Mouse (Mus musculus) liver (tissue): ENCODE results near the gene Meis1.

Source experiments
- DNase-seq: peaks from one replicate; pipeline ENCODE4 v3.0.0-alpha.2; 2020; ENCODE audit warnings: mixed read lengths

Gene Meis1

DNA sequence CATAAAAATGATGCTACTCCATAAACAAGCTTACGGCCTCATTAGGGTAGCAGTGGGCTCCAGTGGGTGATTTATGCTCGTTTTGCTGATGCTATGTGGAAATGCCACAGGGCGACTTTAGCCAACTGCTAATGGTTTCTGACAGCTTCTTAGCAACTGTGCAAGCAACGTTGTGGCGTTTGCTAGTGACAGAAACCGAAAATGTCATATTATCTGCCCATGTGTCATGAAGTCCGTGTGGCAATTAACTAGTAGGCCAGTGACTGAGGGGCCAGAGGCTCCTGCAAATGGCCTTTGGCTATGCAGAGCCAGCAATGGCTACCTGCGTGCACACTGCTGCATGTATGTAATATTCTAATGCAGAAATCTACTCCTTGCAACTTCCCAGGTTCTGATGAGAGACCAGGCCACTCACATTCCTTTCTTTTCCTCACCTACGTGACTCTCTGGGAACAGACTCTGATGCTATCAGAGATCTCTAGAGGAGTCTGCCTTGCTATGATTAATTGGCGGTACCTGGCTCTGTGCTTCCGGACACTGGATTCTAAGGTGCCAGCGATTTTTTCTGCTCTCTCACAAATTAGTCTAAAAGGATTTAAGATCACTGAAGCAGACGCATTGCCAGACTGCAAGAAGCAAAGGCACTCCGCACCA lies 73.7 kb downstream of the Meis1 start:
- no peak for DNase-seq

DNA sequence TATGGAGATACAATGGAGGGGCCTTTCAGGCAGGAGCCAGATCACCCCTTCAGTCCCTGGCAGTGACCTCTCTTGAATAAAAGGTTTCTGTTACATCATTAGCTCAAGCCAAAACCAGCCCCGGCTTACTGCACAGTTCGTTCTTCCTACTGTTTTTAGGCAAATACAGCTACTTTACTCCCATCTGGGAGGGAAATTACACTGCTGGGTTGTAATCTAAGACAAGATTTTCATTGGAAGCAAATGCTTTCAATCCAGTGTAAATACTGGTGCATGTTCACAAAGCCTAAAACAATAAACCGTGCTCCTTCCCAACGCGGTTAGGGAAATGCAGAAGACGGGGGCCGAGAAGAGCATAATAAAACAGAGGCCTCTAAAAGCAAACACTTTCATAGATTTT lies 74.6 kb downstream of the Meis1 start:
- DNase-seq = no peak

DNA sequence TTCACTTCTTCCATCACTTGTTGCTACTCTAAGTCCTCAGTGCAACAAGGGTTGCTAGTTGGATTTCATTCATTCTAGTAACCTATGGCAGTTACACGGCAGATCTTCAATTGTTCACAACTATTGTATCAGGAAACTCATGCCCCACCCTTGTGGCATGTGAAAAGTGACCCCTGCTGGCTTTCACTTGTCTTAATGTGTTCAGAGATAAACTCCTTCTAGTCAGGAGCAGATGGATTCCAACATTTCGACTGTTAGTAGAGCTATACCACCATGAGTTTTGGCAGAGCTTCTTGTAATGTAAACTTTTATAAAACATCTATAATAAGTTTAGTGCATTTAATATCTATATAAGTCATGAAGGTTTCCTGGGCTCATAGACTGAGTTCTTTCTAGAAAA lies 75.8 kb downstream of the Meis1 start:
- DNase-seq = no peak

DNA sequence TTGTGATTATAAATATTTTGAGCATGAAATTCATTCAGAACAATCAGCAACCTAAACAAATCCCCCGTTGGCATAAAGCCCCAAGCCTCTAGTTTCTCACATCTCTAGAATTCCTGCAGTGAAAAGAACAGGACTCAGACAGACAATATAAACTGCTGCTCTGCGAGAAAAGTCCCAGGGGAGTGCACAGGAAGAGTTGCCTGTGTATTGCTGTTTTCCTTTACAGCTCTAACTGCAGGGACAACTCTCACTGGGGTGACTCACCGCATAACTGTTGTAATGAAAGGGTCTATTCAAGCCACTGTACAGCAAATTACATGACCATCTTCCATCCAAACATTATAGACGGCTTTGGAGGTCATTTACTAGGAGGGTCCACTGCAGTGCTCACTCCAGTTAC lies 77.9 kb downstream of the Meis1 start:
- no peak for DNase-seq

DNA sequence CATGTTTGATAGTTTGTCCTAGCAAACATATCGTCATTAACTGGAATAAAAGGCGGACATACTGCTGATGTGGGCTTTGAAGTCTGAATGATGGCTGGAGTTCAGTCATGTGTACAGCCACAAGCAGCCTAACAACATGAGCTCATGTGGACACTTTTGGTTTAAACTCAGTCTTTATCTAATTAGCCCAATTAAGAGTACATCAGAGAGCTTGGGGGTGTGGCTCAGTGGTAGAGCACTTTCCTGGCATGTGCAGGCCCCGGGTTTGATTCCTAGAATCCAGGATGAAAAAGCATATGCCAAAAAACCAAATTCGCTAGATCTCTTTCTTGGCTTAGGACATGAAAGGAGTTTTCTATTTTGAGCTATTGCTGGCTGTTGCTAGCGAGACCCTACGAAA lies 83.9 kb downstream of the Meis1 start:
- no peak for DNase-seq

DNA sequence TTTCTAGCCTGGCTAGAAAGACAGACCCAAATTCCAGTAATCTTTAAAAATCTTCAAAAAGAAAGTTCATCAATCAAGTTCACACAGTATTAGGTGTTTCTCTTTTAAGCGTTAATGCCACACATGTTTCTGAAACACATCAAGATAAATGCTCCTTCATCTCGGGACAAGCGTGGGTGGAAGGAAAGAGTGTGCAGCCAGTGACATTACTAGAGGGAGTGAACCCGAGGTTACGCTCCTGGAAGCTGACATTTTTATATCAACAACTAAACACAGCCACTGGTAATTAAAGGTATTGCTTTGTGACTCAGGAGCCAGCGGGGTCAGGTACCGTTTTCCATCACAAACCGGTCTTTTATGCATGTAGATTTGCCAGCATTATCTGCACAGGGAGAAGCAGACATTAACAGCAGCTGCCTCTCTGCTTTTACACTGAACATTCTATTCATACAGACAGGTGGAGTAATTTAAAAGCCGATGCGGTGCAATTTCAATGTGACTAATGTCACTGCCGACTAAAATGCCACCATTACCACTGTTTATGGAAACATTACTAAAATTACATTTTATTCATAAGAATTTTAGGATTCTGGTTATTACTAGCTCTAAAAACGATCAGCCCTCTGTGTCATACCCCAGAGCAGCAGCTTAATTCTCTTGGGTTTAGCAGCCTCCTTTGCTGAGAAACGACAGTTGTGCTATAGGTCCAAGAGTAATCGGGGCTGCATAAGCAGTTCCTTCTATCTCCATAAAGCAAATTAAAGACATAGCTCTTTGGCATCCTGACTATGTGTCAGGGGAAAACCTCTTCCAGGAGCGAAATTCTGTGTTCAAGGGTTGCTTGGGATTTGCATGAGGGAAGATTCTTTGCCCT lies 87.5 kb downstream of the Meis1 start:
- no peak for DNase-seq

DNA sequence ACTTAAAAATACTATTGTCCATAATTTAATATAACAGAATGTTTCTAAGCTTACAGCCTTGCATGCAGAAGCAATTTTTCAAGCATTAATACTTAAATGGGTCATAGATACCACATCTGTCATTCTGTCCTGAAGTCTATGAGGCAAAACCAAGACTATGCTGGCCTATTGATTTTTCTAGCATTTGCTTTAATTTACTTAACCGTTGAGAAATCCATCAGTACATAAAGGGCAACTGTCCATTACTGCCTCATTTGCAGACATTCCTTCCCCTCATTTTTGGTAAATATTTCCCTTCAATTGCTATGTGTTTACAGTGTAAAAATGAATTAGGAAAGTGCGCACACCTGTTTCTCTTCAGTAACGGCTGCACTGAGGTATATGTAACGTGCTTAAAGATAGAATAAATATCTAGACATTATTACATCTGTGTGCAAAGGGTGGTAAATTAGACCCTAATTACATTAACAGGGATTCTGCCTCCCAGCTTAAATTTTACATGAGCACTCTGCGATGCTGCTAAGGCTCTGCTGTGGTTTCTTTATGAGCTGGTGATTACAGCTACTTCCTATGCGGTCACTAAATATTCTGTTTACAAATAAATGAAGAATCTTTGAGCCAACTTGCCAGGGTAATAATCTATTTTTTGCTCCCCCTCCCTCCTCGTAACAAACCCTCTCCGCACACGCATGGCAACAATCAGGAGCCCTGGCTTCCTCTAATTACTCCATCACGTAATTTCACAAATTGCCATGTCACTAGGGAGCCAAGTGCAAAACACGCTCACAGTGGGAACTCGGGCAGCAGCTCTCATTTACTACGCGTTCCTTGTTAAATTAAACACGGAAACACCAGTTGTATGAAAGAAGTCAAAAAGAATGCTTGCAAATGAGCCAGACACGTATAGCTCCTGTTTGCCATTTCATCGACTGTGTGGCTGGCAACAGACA lies 88.7 kb downstream of the Meis1 start:
- no peak for DNase-seq

DNA sequence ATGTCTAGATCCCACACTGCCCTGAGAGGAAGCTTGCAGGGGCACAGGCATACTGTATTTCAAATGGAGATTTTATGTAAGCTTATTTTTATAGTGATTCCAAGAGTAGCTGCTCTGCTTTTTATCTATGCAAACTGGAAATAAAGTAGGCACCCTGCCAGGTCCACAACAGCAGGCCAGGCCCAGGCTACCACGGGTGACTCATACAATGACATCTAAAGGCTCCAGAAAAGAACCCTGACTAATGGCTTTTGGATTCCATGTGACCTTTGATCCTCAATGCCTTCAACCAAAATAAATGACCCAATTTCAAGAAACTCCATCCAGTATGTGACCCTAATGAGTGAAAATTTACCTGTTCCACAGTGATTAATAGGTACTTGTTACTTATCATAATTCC lies 91.4 kb downstream of the Meis1 start:
- no peak for DNase-seq

DNA sequence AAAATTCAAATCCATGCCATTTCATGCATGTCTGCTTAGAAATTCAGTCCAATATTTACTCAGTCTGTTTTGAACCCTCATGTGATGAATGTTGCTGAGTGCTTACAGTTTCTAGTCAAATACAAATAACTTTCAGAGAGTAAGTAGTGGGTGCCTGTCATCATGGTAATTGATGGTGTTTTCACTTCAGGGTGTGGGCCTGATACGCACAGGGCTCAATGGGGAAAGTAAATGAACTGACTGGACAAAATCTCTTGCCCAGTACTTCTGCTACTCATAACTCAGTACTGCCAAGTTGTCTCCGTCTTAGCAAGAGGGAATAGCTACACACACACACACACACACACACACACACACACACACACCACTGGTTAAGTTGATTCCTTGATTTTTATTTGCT lies 92.0 kb downstream of the Meis1 start:
- no peak for DNase-seq

DNA sequence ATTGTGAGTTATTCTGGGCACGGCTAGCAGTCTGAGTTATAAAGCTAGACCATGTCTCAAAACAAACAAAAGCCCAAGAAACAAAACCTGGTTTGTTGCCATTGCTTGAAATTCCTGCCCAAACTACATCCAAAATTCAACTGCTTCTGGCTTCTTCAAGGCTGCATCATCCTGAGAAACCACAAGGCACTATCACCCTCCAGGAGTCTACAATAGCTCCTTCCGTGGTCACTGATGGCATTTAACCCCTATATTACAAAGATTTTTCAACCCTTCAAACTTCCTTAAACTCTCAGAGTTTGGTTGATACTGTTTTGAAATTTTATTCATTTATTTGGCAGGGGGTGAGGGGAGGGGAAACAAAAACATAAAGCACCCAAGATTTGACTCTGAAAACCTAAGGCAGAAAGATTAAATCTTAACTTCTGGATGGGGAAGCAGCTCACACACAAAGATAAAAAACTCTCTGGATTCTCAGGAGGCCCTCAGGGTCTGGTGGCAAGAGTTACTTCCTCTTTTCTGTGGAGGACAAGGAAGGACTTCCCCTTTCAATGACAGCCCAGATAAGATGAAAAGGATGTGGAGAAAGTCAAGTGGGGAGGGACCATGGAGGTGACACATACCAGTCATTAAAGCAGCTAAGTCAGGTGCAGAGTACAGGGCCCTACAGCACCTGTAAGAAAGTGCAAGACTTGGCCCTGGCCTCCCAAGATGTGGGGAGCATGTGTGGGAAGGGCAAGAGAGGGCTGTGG lies 94.0 kb downstream of the Meis1 start:
- no peak for DNase-seq

DNA sequence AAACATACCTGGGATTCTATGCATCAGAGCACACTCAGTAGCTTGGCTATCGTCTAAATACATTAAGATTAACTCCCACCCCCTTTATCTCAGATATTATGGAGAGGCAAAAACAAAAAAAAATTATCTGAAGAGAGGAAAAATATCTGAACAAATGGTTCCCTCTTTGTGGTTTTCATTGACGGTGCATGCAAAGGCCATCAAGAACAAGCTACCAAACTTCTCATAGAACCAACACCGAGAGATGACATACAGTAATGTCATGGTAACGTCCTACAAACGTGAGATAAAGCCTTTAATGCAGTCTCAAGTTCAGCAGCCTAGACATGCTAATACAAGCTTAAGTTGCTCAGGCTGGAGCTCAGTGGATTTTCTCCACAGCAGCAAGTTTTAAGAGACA lies 95.5 kb downstream of the Meis1 start:
- no peak for DNase-seq

DNA sequence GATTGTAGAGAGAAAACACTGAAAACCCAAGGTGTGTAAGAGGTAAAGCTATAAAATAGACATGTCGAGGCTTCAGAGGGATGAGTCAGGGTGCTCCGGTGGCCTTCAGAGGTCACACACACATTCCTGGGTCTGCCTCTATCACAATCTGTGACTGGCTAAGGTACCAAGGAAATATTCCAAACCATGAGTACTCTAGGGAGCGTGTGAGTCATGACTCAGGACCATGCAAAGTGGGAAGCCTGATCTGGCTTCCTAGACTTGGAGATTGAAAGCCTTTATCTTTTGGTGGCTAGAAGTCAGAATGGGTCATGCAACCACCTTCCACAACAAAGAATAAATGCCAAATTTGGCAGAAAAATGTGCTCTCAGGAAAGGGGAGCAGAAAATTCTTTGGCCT lies 98.1 kb downstream of the Meis1 start:
- DNase-seq = no peak

DNA sequence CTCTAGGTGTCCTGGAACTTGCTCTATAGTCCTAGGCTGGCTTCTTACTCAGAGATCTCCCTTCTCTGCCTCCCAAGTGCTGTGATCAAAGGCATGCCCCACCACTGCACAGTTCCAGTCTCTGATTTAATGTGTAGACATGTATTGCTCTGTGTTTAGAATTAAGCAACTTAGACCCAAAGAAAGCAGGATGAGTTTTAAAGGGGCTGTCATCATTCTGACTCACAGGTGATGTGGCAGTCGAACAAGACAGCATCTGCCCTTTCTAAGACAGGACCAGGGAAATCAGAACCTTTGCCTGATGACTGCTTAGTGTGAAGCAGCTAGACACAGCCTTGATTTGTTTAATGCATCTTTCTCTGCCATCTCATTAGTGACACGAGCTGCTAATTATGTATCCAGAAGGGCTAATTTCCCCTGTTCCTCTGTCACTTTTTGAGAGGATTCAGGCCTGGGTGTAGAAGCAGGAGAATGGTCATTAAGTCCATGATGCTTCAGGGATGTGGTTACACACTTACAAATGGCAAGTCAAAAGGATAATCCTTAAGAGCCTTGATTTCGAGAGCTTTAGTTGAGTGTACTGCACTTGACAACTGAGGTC lies 99.5 kb downstream of the Meis1 start:
- DNase-seq = no peak

DNA sequence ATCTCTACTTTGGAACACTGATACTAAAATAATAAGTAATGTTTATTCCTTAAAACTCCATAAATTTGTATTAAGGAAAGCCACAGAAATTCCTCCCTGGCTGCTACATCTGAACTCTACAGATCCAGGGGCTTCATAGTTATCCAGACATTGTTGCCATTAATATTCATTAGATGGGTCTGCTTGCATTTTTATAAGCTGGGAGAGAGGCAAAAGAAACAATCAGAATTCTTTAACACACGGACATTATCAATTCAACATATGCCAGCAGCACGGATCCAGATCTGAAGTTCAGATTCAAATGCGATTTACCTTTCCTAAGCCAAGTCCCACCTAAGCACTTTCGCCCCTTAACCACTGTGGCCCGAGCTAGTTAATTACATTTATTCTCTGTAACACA lies 100.9 kb downstream of the Meis1 start:
- DNase-seq = no peak

DNA sequence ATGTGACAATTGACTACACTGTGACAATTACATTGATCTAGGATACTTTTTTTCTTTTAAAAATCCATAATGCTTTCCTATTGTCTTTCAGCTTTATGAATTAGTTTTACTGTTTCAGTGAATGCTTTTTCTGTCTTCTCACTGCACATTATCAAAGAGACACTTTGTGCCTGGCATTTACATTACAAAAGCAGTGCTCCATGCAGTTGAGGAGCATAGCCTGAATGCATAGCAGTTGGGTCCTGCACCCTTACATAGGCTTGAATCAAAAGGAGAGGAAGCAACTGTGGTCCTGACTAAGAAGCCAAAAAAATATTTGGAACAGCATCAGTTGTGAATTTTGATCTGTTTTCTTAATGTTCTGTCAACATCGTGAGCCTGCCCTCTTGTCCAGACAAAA lies 105.5 kb downstream of the Meis1 start:
- DNase-seq = no peak

DNA sequence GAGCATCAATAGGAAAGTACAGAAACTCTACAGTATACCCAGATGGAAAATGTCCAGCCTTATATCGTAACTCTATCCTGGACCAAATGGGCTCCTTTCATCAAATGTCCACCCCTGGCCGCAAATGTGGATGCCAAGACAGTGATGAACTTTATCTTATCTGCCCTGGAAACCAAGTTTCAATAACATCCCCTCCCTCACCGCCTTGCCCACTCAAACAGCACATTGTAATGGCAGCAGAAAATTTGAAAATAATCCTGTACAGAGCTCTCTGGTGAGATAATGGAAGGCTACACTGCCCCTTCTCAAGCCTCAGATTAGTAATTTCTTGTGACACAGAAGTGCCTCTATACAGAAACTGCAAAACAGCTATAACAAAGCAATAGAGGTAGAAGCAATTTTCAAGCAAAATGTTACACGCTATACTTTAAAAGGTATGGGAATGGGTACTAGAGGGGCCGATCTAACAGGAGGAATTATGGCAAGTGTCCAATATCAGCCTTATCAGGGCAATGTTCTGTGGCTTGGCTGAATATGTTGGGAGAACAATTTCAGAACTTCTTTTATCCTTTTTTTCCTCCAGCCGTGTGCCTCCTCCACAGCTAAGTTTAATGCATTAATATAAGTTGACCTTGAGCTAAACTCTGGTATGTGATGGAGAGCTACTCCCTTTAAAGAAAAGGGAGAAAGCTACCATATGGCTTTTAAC lies 106.3 kb downstream of the Meis1 start:
- no peak for DNase-seq

DNA sequence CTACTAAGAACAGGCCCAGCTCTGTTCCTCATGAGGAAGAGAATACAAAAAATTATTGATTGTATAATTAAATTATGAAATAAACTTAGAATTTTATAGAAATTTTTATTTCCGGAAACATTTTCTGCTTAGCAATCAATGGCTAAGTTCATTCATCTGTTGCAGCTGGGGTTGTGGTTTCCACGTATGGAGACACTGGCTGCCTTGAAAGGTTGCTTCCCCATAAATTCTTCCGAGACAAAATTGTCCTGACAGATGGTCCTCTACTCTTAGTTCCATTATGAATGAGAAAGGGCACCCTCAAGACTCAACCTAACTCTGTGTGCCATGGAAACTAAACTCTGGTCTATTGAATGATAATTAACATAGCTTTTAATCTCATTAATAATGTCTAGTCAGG lies 111.9 kb downstream of the Meis1 start:
- DNase-seq = no peak

DNA sequence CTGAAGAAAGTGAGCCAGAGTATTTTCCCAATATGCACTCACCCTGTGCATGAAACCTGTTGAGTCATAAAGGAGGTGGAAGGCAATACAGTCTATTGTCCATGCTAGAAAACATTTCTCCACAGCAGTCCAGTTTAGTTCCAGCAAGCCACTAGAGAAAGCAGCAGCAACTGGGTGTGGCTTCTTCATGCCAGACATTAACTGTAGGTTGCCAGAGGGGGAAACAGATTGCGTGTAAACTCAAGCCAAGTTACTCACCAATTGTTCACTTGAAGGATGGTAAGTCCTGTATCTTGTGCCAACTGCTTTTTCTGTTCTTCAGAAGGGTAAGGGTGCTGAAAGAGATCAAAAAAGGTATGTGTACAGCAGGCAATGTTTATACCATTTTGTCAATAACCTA lies 113.4 kb downstream of the Meis1 start:
- no peak for DNase-seq

DNA sequence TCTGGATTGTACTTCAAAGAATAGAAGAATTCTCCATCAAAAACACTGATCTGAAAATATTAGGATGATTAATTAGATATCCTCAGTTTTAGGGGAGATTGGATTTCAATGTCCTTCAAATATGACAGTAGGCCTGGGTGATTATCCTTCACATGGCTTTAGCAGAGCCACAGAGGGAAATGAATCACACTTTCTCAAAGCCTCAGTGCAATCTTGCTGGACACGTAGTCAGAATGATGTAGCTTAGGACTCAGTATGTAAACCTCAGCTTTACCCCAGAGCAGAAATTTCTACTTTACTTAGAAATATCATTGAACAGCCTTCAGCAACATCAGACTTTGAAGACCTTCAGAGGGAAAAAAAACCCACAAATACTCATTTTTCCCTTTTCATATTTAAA lies 113.9 kb downstream of the Meis1 start:
- no peak for DNase-seq

DNA sequence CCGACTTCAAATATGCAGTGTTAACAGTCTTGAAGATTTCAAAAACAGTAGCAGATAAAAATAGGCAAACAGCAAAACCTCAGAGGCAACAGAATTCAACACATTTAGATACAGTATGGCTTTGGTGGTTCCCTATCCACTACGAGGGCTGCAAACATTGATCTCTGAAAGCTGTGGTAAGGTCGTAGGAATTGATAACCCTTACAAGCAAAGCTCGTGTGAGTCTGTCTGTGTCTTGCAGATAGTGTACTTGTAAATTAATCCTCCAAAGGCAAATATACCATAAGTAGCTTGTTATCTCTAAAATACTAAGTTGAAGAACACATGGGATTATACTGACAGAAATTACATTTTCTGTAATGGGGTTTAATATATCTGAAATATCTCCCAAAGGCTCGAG lies 114.5 kb downstream of the Meis1 start:
- DNase-seq = no peak

DNA sequence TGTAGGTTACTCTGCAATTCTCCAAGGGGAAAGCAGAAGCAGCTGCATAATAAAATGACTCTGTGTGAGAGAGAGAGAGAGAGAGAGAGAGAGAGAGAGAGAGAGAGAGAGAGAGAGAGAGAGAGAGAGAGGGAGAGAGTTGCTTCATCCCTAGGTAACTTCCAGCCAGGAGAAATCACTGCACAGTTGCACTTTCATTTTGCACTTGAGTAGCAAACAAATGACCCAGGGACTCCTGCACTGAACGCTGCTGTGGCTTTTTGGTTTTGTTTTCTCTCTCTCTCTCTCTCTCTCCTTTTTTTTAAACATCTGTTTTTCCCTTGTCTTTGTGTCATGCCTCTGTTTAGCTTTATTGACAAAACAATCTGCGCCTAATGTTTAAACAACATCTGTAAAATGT lies 118.3 kb downstream of the Meis1 start:
- DNase-seq = no peak

DNA sequence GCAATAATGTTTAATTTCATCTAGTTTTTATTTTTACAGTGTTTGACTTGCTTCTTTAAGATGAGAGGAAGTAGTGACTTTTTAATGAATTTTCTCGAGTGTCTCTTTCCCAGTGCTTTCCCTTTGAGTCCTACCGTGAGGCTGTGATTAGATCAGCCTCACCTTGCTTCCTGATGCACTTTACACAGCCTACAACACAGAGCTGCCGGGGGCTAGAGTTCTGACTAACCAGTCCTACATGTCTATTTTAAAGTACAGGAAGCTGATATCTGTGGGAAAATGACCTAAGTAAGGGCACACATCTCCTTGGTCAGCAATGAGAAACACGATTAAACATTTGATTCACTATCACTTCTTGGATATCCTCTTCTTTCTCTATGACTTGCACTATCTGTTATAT lies 119.9 kb downstream of the Meis1 start:
- no peak for DNase-seq
